ENCODE assay signal across 24 mouse cellular contexts in genomic region chr16:94411287-94411686, GRCm38 (mm10). TPM values are rescaled to one million over a fixed set of nuclear protein-coding genes. Genes with fewer than 3 reads are reported as not detected.
DNase-seq lines count a peak whose midpoint lies in the region; ATAC-seq and TF ChIP-seq lines count a peak whose summit lies in the region.
"Had no signal": no experiment of that assay in that cellular context is flagged by ENCODE, and none has a peak within 500 bp of the region (broad histone marks: within the 10 kb centered on the region; RNA-seq: fewer than 3 reads in every experiment).

No protein-coding gene starts in this region.

- no peak for DNase-seq in heart, postnatal 25 days (ENCODE audit: low spot score)
- peak; percentile 28 for DNase-seq in lung, embryonic 14.5 days
- DNase-seq in lung, postnatal 14 days, result no peak
- DNase-seq in brain, adult 2 months (ENCODE audit: low read depth, low spot score), result peak; percentile 53
- peak; percentile 58 for DNase-seq in skeletal muscle tissue, adult 2 months (ENCODE audit: low read depth, low spot score)
- no peak for DNase-seq in left cerebral cortex, postnatal 14 days (ENCODE audit: low spot score in 2 of 2)
- DNase-seq: adrenal gland, postnatal 25 days; cerebellum, adult 11-12 months; cerebellum, postnatal 25 days; heart, adult 18-20 months; kidney, adult 8-10 months; kidney, postnatal 25 days; midbrain, embryonic 14.5 days; right cerebral cortex, adult 18-20 months; thymus, adult 18-20 months; thymus, postnatal 4 days had no signal

- H3K4me3 ChIP-seq in heart, embryonic 14.5 days (ENCODE audit: control insufficient read depth in 1 of 2, insufficient read depth in 1 of 2, low read depth in 1 of 2, low read length in 2 of 2), result no peak overlapping the region
- H3K4me3 ChIP-seq in lung, embryonic 14.5 days (ENCODE audit: low read depth, low read length), result no peak overlapping the region
- H3K4me3 ChIP-seq: hindbrain, embryonic 10.5 days; liver, embryonic 12.5 days; lung, embryonic 15.5 days; neural tube, embryonic 13.5 days had no signal

- TF ChIP-seq CTCF in lung, embryonic 14.5 days (IDR thresholded peaks at IDR 0.05; ENCODE audit: low read depth), result no peak

- H3K9me3 ChIP-seq in heart, embryonic 14.5 days (ENCODE audit: control insufficient read depth, low read length), result no peaks in the 10 kb centered on the region
- H3K9me3 ChIP-seq in lung, embryonic 14.5 days (ENCODE audit: low read depth, low read length), result no peaks in the 10 kb centered on the region
- H3K9me3 ChIP-seq: G1E; hindbrain, embryonic 10.5 days; liver, embryonic 12.5 days; lung, embryonic 15.5 days; neural tube, embryonic 13.5 days had no signal

- H3K4me1 ChIP-seq in heart, embryonic 14.5 days (ENCODE audit: control insufficient read depth in 2 of 2, insufficient read depth in 2 of 2, low read length in 2 of 2), result peaks cover 5 to 19% of the 10 kb centered on the region in 2 experiments
- no peaks in the 10 kb centered on the region for H3K4me1 ChIP-seq in lung, embryonic 14.5 days (ENCODE audit: insufficient read depth)
- H3K4me1 ChIP-seq: hindbrain, embryonic 10.5 days; liver, embryonic 12.5 days; neural tube, embryonic 13.5 days had no signal

- WGBS in heart, embryonic 14.5 days, result 41% methylated on average over 3 of the region's 3 CpGs
- 62% methylated on average over 3 of the region's 3 CpGs for WGBS in lung, embryonic 14.5 days

- no peak for ATAC-seq in heart, embryonic 14.5 days (ENCODE audit: insufficient number of reproducible peaks, insufficient read depth, low FRiP score, low read depth)
- 0 out of 2 replicates have a peak, but pooled peaks have one; percentile 28 for ATAC-seq in lung, embryonic 14.5 days (ENCODE audit: insufficient read depth)
- ATAC-seq: forebrain, embryonic 14.5 days; liver, embryonic 12.5 days had no signal

- H3K36me3 ChIP-seq in heart, embryonic 14.5 days (ENCODE audit: control insufficient read depth, insufficient read depth, low read length), result peaks cover 85% of the 10 kb centered on the region
- peaks cover 59% of the 10 kb centered on the region for H3K36me3 ChIP-seq in lung, embryonic 14.5 days (ENCODE audit: insufficient read depth)

- no peak overlapping the region for H3K9ac ChIP-seq in heart, embryonic 14.5 days (ENCODE audit: low read length)
- no peak overlapping the region for H3K9ac ChIP-seq in lung, embryonic 14.5 days
- H3K9ac ChIP-seq: liver, embryonic 12.5 days; lung, embryonic 15.5 days; neural tube, embryonic 13.5 days had no signal

- no peaks in the 10 kb centered on the region for H3K27me3 ChIP-seq in heart, embryonic 14.5 days (ENCODE audit: control insufficient read depth, insufficient read depth, low read length)
- no peaks in the 10 kb centered on the region for H3K27me3 ChIP-seq in lung, embryonic 14.5 days (ENCODE audit: insufficient read depth, low read length)
- H3K27me3 ChIP-seq: liver, embryonic 12.5 days; lung, embryonic 15.5 days; neural tube, embryonic 13.5 days had no signal

- intact Hi-C loops in heart, postnatal 25 days (cut with DNase I), result no loop called here
- intact Hi-C loops in left cerebral cortex, postnatal 14 days (cut with DNase I), result no loop called here

- H3K4me2 ChIP-seq in heart, embryonic 14.5 days (ENCODE audit: low read length), result peak overlapping the region; percentile 25
- no peak overlapping the region for H3K4me2 ChIP-seq in lung, embryonic 14.5 days
- H3K4me2 ChIP-seq: liver, embryonic 12.5 days; lung, embryonic 15.5 days; neural tube, embryonic 13.5 days had no signal

- peak overlapping the region in 1 of 2 experiments; percentile 24; a peak in 1 of 4 replicates for H3K27ac ChIP-seq in heart, embryonic 14.5 days (replicated peaks in 1 of 2; ENCODE audit: control insufficient read depth in 1 of 2, insufficient read depth in 1 of 2, low read depth in 2 of 2, low read length in 2 of 2)
- no peak overlapping the region for H3K27ac ChIP-seq in lung, embryonic 14.5 days (ENCODE audit: low read depth)
- H3K27ac ChIP-seq: hindbrain, embryonic 10.5 days; liver, embryonic 12.5 days; lung, embryonic 15.5 days; macrophage; neural tube, embryonic 13.5 days had no signal

RNA-seq across cellular contexts. Expression of gene Pigp, which starts 39.6 kb away (rescaled TPM):
- polyA plus RNA-seq in heart, embryonic 14.5 days (2014; fragmentation: Nextera tagmentation; extraction: Ambion mirVana), result 89.0 and 117 TPM in 2 replicates
- 10 to 100 TPM; 88.2 to 91.8 TPM for total RNA-seq in heart, postnatal 25 days (2021)
- polyA plus RNA-seq in lung, embryonic 14.5 days (2014; fragmentation: Nextera tagmentation; extraction: Ambion mirVana), result 73.2 and 74.0 TPM in 2 replicates
- 10 to 100 TPM; 42.0 to 44.8 TPM for total RNA-seq in left cerebral cortex, postnatal 14 days (2021)

RNA-seq across cellular contexts. Expression of gene Ttc3, which starts 40.9 kb away (rescaled TPM):
- 186 and 200 TPM in 2 replicates for polyA plus RNA-seq in heart, embryonic 14.5 days (2014; fragmentation: Nextera tagmentation; extraction: Ambion mirVana)
- 10 to 100 TPM; 78.6 to 82.9 TPM for total RNA-seq in heart, postnatal 25 days (2021)
- 204 and 215 TPM in 2 replicates for polyA plus RNA-seq in lung, embryonic 14.5 days (2014; fragmentation: Nextera tagmentation; extraction: Ambion mirVana)
- 100 to 1,000 TPM; 802 to 810 TPM for total RNA-seq in left cerebral cortex, postnatal 14 days (2021)

Comparison
In these comparisons a context has a peak if more than half of its experiments do, and no peak if none do; other contexts are left out.
1. DNase-seq: peak in lung, embryonic 14.5 days (single experiment), brain, adult 2 months (single experiment) and skeletal muscle tissue, adult 2 months (single experiment); none in heart, postnatal 25 days (single experiment), lung, postnatal 14 days (single experiment) and left cerebral cortex, postnatal 14 days (0 of 2).
2. RNA of gene Ttc3, which starts 40.9 kb away (total RNA-seq): 802 to 810 TPM in left cerebral cortex, postnatal 14 days; 78.6 to 82.9 TPM in heart, postnatal 25 days; every median in the first group is over 4 times any median in the second.